Mouse (Mus musculus) stomach, embryonic 14.5 days (tissue): Measurements from ENCODE around the gene Tigd2. TPM values are rescaled to one million over a fixed set of nuclear protein-coding genes. Genes with fewer than 3 reads are reported as not detected.
"Not testable (repeated sequence)": the region's sequence is repeated elsewhere in the genome, so short reads cannot be mapped to it uniquely, and the experiment has no call there.

Source experiments
- ATAC-seq: fragments of 200-750 bp; cut with Nextera tagmentation; 2 replicates; pipeline ENCODE4 v1.8.0; 2017; ENCODE audit warnings: low read depth, moderate TSS enrichment; ENCODE audit not compliant: insufficient number of reproducible peaks, insufficient read depth, low FRiP score
- H3K27ac ChIP-seq: fragments of 300-500 bp; sonication (generic); 2 replicates; pipeline ENCODE4 v1.5.1; 2014; ENCODE audit warnings: mild to moderate bottlenecking, low read length, moderate library complexity, mixed read lengths
- H3K27me3 ChIP-seq: fragments of 300-500 bp; sonication (generic); 2 replicates; pipeline ENCODE4 v1.6.1; 2014; ENCODE audit warnings: low read length, control low read depth, mixed read lengths; ENCODE audit not compliant: control insufficient read depth, insufficient read depth
- H3K36me3 ChIP-seq: fragments of 300-500 bp; sonication (generic); 2 replicates; pipeline ENCODE4 v1.6.1; 2014; ENCODE audit warnings: mild to moderate bottlenecking, control low read depth, low read length, moderate library complexity, mixed read lengths; ENCODE audit not compliant: control insufficient read depth, insufficient read depth
- H3K4me1 ChIP-seq: fragments of 300-500 bp; sonication (generic); 2 replicates; pipeline ENCODE4 v1.6.1; 2014; ENCODE audit warnings: low read length, control low read depth, mixed read lengths; ENCODE audit not compliant: control insufficient read depth, insufficient read depth
- H3K4me2 ChIP-seq: fragments of 300-500 bp; sonication (generic); replicated peaks from 2 replicates; pipeline ENCODE4 v1.6.1; 2014; ENCODE audit warnings: low read depth, low read length, control low read depth
- H3K4me3 ChIP-seq: fragments of 300-500 bp; sonication (generic); 2 replicates; pipeline ENCODE4 v1.5.1; 2014; ENCODE audit warnings: low read depth, low read length, control low read depth
- H3K9ac ChIP-seq: fragments of 300-500 bp; sonication (generic); replicated peaks from 2 replicates; pipeline ENCODE4 v1.6.1; 2014; ENCODE audit warnings: low read depth, mild to moderate bottlenecking, control low read depth, low read length, moderate library complexity, mixed read lengths
- H3K9me3 ChIP-seq: fragments of 300-500 bp; sonication (generic); 2 replicates; pipeline ENCODE4 v1.6.1; 2016; ENCODE audit warnings: low read depth, low read length, control low read depth; ENCODE audit not compliant: control insufficient read depth
- WGBS: fragments of 180-500 bp; shearing (Covaris S2); extraction: QIAGEN DNeasy Blood & Tissue Kit; methylation state at CpG from one replicate; pipeline ENCODE4 v1.1.7; 2014; 5-methylcytosine and 5-hydroxymethylcytosine counted together
- polyA plus RNA-seq: library from polyadenylated mRNA; unstranded; fragments of >200 nt; fragmentation: Nextera tagmentation; extraction: Ambion mirVana; gene quantifications from 2 replicates; pipeline ENCODE4 v1.2.1, GENCODE M21; 2014

Gene Tigd2
- polyA plus RNA-seq, 1 experiment from 2014 or later: 18.6 TPM

DNA sequence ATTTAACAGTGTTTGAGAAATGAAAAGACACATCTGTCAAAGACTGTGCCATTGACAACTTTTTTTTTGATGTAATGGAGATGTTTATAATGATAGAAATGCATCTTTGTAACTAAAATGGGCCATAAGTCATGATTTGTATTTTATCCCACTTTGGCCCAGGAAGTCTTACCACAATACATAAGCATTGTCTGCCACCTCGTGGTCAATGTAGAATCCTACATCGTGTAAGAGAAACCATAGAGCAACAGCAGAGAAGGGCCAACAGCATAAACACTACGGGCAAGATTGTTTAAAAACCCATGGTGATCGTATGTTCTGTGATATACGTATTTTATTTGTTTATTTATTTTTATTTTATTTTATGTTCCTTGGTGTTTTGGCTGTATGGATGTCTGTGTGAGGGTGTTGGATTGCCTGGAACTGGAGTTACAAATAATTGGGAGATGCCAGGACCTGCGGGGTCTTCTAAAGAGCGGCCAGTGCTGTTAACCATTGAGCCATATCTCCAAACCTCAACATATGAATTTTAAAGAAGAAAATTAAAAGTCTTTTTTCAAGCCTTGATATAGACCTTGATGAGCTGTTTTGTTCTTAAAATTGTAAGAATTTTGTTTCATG, 28.2 kb upstream of the Tigd2 start:
- no peak overlapping the region for H3K27ac ChIP-seq
- no peak overlapping the region for H3K4me2 ChIP-seq
- no peak overlapping the region for H3K4me3 ChIP-seq
- H3K9ac ChIP-seq: no peak overlapping the region
- peak; percentile 56; the same call in 1 of the 2 replicates for ATAC-seq
- WGBS: 33% methylated on average over 7 of the region's 7 CpGs
- H3K27me3 ChIP-seq: no peaks in the 10 kb centered on the region
- H3K9me3 ChIP-seq: no peaks in the 10 kb centered on the region
- H3K4me1 ChIP-seq: no peaks in the 10 kb centered on the region
- H3K36me3 ChIP-seq: no peaks in the 10 kb centered on the region

DNA sequence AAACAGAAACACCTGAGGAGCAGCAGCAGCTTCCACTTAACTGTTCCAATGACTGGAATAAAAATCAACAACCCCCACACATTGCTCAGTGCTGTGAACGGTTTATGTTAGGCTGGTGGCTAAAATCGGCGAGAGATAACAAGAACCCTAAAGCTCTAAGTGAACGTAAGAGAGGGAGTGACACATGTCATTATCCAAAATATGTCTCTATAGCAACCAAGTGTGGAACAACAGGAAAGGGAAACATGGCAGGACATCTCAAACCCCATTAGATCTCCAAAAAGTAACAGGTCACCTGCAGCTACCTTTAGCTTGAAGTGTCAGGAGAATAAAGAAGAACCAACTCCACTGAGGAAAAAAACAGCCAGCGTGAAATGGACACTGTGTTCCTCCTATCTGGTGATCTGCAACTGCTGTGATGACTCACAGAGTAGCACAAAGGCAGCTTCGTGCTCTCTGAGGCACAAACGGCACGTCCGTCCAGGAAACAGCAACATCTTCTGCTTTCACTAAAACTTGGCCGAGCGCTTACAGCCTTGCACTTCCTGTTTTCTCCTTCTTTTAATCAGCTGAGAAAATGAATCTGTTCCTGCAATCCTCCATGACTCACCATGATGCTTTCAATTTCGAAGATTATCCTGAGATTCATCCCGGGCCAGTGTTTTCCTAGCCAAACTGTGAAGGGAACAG, 23.5 kb upstream of the Tigd2 start:
- WGBS: 55% methylated on average over 13 of the region's 13 CpGs

DNA sequence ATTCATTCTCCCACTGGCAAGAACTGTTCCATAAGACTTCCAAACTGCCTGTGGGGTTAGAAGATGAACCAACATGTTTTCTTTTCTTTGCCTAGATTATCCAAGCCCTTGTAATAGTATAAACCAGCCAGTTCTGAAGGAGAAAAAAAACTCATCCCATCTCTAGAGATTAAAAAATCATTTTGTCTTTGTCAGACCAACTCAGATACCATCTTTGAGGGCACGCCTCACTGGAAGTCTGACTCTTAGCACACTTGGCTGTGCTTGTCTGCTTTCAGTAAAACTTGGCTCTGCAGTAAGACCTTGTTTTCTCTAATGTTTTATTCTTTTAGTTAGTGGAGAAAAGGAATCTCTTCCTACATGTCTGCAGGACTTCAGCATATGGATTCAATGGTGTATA, 18.7 kb upstream of the Tigd2 start:
- no peaks in the 10 kb centered on the region for H3K36me3 ChIP-seq
- H3K4me3 ChIP-seq: no peak overlapping the region
- H3K27me3 ChIP-seq: no peaks in the 10 kb centered on the region
- no peak for ATAC-seq
- H3K27ac ChIP-seq: no peak overlapping the region
- 69% methylated on average over 1 of the region's 1 CpGs for WGBS
- H3K4me1 ChIP-seq: no peaks in the 10 kb centered on the region
- H3K9ac ChIP-seq: no peak overlapping the region
- no peaks in the 10 kb centered on the region for H3K9me3 ChIP-seq
- no peak overlapping the region for H3K4me2 ChIP-seq

More for the DNA sequence above, 23.5 kb upstream of the Tigd2 start:
- no peaks in the 10 kb centered on the region for H3K9me3 ChIP-seq
- no peaks in the 10 kb centered on the region for H3K27me3 ChIP-seq
- no peak for ATAC-seq
- no peak overlapping the region for H3K27ac ChIP-seq
- no peak overlapping the region for H3K4me2 ChIP-seq
- no peak overlapping the region for H3K4me3 ChIP-seq
- no peak overlapping the region for H3K9ac ChIP-seq
- H3K36me3 ChIP-seq: no peaks in the 10 kb centered on the region
- no peaks in the 10 kb centered on the region for H3K4me1 ChIP-seq

DNA sequence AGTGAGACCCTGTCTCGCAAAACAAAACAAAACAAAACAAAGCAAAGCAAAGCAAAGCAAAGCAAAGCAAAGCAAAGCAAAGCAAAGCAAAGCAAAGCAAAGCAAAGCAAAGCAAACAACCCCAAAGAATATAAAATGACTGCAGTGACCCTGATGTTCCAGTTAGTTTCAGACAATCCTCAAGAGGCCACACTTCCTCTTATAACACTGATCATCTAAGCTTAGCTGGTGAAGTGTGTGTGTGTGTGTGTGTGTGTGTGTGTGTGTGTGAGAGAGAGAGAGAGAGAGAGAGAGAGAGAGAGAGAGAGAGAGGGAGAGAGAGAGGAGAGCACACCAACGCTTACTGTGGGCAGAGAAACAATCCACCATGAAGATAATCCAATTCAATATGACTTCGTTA, 14.2 kb upstream of the Tigd2 start:
- not testable (repeated sequence) for ATAC-seq

DNA sequence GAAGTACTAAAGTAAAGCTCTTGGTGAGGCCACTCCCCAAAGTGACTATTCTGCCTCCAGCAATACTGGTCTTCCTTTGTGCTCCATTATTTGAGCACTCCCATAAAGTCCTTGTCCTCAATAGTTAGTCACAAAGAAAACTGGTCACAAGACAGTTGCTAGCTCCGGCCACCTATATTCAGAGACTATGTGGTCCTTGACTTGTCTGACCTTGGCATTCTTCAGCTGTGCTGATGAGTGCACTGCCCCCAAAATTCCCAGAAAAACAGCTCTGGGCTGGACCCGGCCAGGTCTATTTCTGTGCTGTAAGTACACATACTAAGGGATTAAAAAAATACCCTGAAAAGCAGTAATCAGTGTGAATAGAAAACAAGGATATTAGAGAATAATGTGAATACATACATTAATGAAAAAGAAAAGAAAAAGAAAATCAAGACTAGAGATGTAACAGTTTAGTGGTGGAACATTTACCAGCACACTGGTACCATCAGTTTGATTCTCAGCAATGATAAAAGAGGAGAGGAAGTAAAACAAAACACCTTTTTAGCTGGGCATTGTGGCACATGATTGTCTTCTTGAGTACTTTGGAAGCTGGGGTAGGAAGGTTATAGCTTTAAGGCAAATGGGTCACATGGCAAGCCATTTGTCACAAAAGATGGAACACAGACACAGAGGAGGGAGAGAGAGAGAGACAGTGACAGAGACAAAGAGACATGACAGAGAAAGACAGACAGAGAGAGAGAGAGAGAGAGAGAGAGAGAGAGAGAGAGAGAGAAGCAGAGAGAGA, 12.6 kb upstream of the Tigd2 start:
- Histone ChIP-seq H3K4me1 (no peaks in the 10 kb centered on the region), H3K27ac (no peak overlapping the region), H3K4me2 (no peak overlapping the region), H3K4me3 (no peak overlapping the region), H3K9ac (no peak overlapping the region), H3K36me3 (no peaks in the 10 kb centered on the region), H3K9me3 (no peaks in the 10 kb centered on the region), H3K27me3 (no peaks in the 10 kb centered on the region)
- 57% methylated on average over 2 of the region's 2 CpGs for WGBS
- ATAC-seq: no peak

More for the DNA sequence above, 14.2 kb upstream of the Tigd2 start:
- not testable (repeated sequence) for H3K27ac ChIP-seq, H3K9me3 ChIP-seq, H3K4me2 ChIP-seq, H3K27me3 ChIP-seq, H3K36me3 ChIP-seq, H3K9ac ChIP-seq, H3K4me3 ChIP-seq, H3K4me1 ChIP-seq
- WGBS: 87% methylated on average over 3 of the region's 3 CpGs

DNA sequence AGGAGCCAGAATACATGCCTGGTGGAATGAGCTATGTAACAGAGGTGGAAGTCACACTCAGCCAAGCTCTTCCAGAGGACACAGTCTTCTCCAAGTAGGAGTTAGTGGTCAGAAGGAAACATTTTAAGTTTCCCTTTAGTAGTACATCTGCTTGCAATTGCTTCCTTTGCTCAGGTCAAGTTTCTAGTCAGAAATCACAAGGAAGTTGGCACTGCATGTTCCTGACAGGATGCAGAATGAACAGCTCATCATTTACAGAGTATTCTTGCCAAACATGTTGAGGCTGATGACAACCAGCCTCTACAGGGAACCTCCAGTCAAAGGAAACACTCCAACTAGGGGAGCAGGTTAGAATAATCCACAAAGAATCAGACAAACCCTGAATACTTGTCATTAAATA, 11.9 kb upstream of the Tigd2 start:
- Histone ChIP-seq H3K4me3 (no peak overlapping the region), H3K4me1 (no peaks in the 10 kb centered on the region), H3K27ac (no peak overlapping the region), H3K36me3 (no peaks in the 10 kb centered on the region), H3K9ac (no peak overlapping the region), H3K4me2 (no peak overlapping the region), H3K9me3 (no peaks in the 10 kb centered on the region), H3K27me3 (no peaks in the 10 kb centered on the region)
- no peak for ATAC-seq

DNA sequence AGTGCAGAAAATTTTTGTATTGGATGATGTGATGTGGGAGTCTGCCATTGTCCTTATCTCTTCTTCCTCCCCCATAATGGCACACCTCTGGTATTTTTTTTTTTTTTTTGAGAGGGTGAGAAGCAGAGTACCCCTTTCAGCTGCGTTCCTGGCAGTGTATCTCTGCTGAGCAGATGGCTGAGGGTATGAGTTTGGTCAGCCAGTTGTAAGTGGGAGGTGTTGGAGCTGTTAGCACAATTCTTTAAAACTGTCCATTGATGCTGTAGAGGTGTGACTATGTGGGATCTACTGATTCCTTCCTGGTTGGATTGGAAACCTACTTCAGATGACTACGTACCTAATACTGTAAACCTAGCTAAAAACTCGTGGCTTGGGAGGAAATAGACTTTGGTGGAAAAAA, 10.3 kb upstream of the Tigd2 start:
- no peaks in the 10 kb centered on the region for H3K36me3 ChIP-seq
- 79% methylated on average over 3 of the region's 3 CpGs for WGBS
- no peak overlapping the region for H3K4me2 ChIP-seq
- no peak for ATAC-seq
- H3K9ac ChIP-seq: no peak overlapping the region
- H3K27me3 ChIP-seq: no peaks in the 10 kb centered on the region
- no peaks in the 10 kb centered on the region for H3K4me1 ChIP-seq
- no peak overlapping the region for H3K4me3 ChIP-seq
- no peak overlapping the region for H3K27ac ChIP-seq
- no peaks in the 10 kb centered on the region for H3K9me3 ChIP-seq

DNA sequence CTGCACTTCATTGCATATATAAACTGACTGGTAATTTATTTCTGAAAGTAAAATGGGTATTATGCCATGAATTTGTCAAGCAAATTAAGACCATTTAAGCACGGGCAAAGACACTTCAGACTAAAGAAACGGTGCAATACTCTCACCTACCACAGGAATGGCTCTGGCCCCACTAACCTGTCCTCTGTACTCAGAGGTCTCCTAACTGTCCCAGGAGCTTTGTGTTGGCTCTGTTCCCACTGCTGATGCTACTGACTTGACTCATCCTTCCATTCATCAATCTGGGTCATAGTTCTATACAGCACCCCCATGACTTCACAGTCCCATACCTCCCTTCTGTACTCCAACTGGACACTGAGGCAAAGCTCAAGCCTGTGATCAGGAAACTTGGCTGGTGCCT, 9.6 kb upstream of the Tigd2 start:
- 85% methylated on average over 2 of the region's 2 CpGs for WGBS
- H3K9me3 ChIP-seq: no peaks in the 10 kb centered on the region
- H3K4me2 ChIP-seq: no peak overlapping the region
- no peak overlapping the region for H3K9ac ChIP-seq
- H3K36me3 ChIP-seq: no peaks in the 10 kb centered on the region
- no peak for ATAC-seq
- H3K4me1 ChIP-seq: no peaks in the 10 kb centered on the region
- H3K27me3 ChIP-seq: no peaks in the 10 kb centered on the region
- no peak overlapping the region for H3K27ac ChIP-seq
- H3K4me3 ChIP-seq: no peak overlapping the region
